Mouse (Mus musculus): ENCODE results near the gene Lig4. TPM values are rescaled to one million over a fixed set of nuclear protein-coding genes. Genes with fewer than 3 reads are reported as not detected.

The Lig4 gene
- total RNA-seq, 4 experiments from 2014 or later, result 7.1 to 9.8 (median 8.5) TPM

GRCm38 (mm10) chr8:9929746-9930445 lies 47.6 kb downstream of the Lig4 start:
- no peak for DNase-seq

Other genes starting within 250 kb of the Lig4 start
- gene Fam155a, start 206.5 kb downstream of the Lig4 start, total RNA-seq (2022), result 10 to 100 TPM in 2 of 4 experiments, 1 to 10 TPM in 2; 8.3 to 13.6 (median 10.9) TPM
- gene Gm10217, start 113.4 kb downstream of the Lig4 start, total RNA-seq (2022), result not detected
- 10 to 100 TPM; 20.3 to 23.0 (median 21.6) TPM for gene Abhd13, start within 50 bp of the Lig4 start, total RNA-seq (2022)
- 1 to 10 TPM; 5.7 to 8.6 (median 7.5) TPM for gene Tnfsf13b, start 28.8 kb upstream of the Lig4 start, total RNA-seq (2022)
- gene Myo16, start 176.2 kb upstream of the Lig4 start, total RNA-seq (2022), result under 1 TPM; 0.09 to 0.38 (median 0.19) TPM

Data from adrenal gland, adult 8-10 months (tissue).